Mouse (Mus musculus) midbrain, embryonic 11.5 days (tissue): Measurements from ENCODE around the gene Prdm11. TPM values are rescaled to one million over a fixed set of nuclear protein-coding genes. Genes with fewer than 3 reads are reported as not detected.

Experiments
- ATAC-seq: fragments of 200-750 bp; cut with Nextera tagmentation; 2 replicates; pipeline ENCODE4 v1.8.0; 2017; ENCODE audit warnings: moderate TSS enrichment, moderate library complexity; ENCODE audit not compliant: low FRiP score
- DNase-seq: peaks from one replicate; pipeline ENCODE4 v3.0.0; 2015; ENCODE audit warnings: low spot score; ENCODE audit errors: missing footprints
- H3K27ac ChIP-seq: fragments of 300-500 bp; sonication (generic); 2 replicates; pipeline ENCODE4 v1.5.1; 2014; ENCODE audit warnings: low read depth, low read length
- H3K27me3 ChIP-seq: fragments of 300-500 bp; sonication (generic); 2 replicates; pipeline ENCODE4 v1.6.1; 2014; ENCODE audit warnings: mild to moderate bottlenecking, low read length, moderate library complexity, mixed read lengths; ENCODE audit not compliant: control insufficient read depth, insufficient read depth
- H3K36me3 ChIP-seq: fragments of 300-500 bp; sonication (generic); 2 replicates; pipeline ENCODE4 v1.6.1; 2014; ENCODE audit warnings: mild to moderate bottlenecking, low read length, moderate library complexity, mixed read lengths; ENCODE audit not compliant: control insufficient read depth, insufficient read depth
- H3K4me1 ChIP-seq: fragments of 300-500 bp; sonication (generic); 2 replicates; pipeline ENCODE4 v1.6.1; 2014; ENCODE audit warnings: low read length; ENCODE audit not compliant: control insufficient read depth, insufficient read depth
- H3K4me2 ChIP-seq: fragments of 300-500 bp; sonication (generic); 2 replicates; pipeline ENCODE4 v1.6.1; 2014; ENCODE audit warnings: mild to moderate bottlenecking, moderate library complexity
- H3K4me3 ChIP-seq: fragments of 300-500 bp; sonication (generic); 2 replicates; pipeline ENCODE4 v1.5.1; 2014; ENCODE audit warnings: low read depth, low read length
- H3K9ac ChIP-seq: fragments of 300-500 bp; sonication (generic); 2 replicates; pipeline ENCODE4 v1.6.1; 2014; ENCODE audit warnings: low read length
- H3K9me3 ChIP-seq: fragments of 300-500 bp; sonication (generic); 2 replicates; pipeline ENCODE4 v1.6.1; 2016; ENCODE audit warnings: low read length; ENCODE audit not compliant: control insufficient read depth
- WGBS: fragments of 180-500 bp; shearing (Covaris S2); extraction: QIAGEN DNeasy Blood & Tissue Kit; methylation state at CpG from one replicate; pipeline ENCODE4 v1.1.7; 2014; 5-methylcytosine and 5-hydroxymethylcytosine counted together
- polyA plus RNA-seq: library from polyadenylated mRNA; unstranded; fragments of >200 nt; fragmentation: Nextera tagmentation; extraction: Ambion mirVana; gene quantifications from 2 replicates; pipeline ENCODE4 v1.2.1, GENCODE M21; 2014

Gene Prdm11
- polyA plus RNA-seq, 1 experiment from 2014 or later = 0.90 TPM

GRCm38 (mm10) chr2:93039043-93039442 lies 6.9 kb downstream of the Prdm11 start:
- Histone ChIP-seq H3K4me2 (no peak overlapping the region), H3K36me3 (no peaks in the 10 kb centered on the region), H3K4me1 (peaks cover 16% of the 10 kb centered on the region), H3K9ac (no peak overlapping the region), H3K4me3 (no peak overlapping the region), H3K9me3 (no peaks in the 10 kb centered on the region), H3K27ac (no peak overlapping the region), H3K27me3 (no peaks in the 10 kb centered on the region)
- no peak for ATAC-seq
- no peak for DNase-seq
- whole genome bisulfite sequencing = 76% methylated on average over 3 of the region's 3 CpGs

- Histone ChIP-seq H3K27ac (no peak overlapping the region), H3K27me3 (no peaks in the 10 kb centered on the region), H3K9me3 (no peaks in the 10 kb centered on the region), H3K4me2 (no peak overlapping the region), H3K4me3 (no peak overlapping the region), H3K36me3 (no peaks in the 10 kb centered on the region), H3K9ac (no peak overlapping the region), H3K4me1 (peaks cover 23% of the 10 kb centered on the region)
- DNase-seq = no peak
- ATAC-seq = no peak
- 17% methylated on average over 7 of the region's 7 CpGs for WGBS
These were observed 10.3 kb downstream of the Prdm11 start for GRCm38 (mm10) chr2:93035631-93036030.

GRCm38 (mm10) chr2:93032651-93033050 lies 13.3 kb downstream of the Prdm11 start:
- Histone ChIP-seq H3K27ac (no peak overlapping the region), H3K27me3 (no peaks in the 10 kb centered on the region), H3K9ac (no peak overlapping the region), H3K4me2 (no peak overlapping the region), H3K4me1 (peaks cover 23% of the 10 kb centered on the region), H3K36me3 (no peaks in the 10 kb centered on the region), H3K4me3 (no peak overlapping the region), H3K9me3 (no peaks in the 10 kb centered on the region)
- 77% methylated on average over 11 of the region's 11 CpGs for WGBS
- DNase-seq (no peak), ATAC-seq (no peak)

GRCm38 (mm10) chr2:93032049-93032448 lies 13.9 kb downstream of the Prdm11 start:
- peaks cover 23% of the 10 kb centered on the region for H3K4me1 ChIP-seq
- H3K9me3 ChIP-seq = no peaks in the 10 kb centered on the region
- 61% methylated on average over 8 of the region's 8 CpGs for WGBS
- no peak overlapping the region for H3K27ac ChIP-seq
- ATAC-seq (no peak), DNase-seq (no peak)
- H3K36me3 ChIP-seq = no peaks in the 10 kb centered on the region
- H3K4me2 ChIP-seq = no peak overlapping the region
- no peaks in the 10 kb centered on the region for H3K27me3 ChIP-seq
- H3K9ac ChIP-seq = no peak overlapping the region
- no peak overlapping the region for H3K4me3 ChIP-seq

- peaks cover 23% of the 10 kb centered on the region for H3K4me1 ChIP-seq
- ATAC-seq = no peak
These were observed 14.9 kb downstream of the Prdm11 start for GRCm38 (mm10) chr2:93031021-93031420.

GRCm38 (mm10) chr2:93030101-93030500 lies 15.9 kb downstream of the Prdm11 start:
- H3K9ac ChIP-seq = no peak overlapping the region
- no peaks in the 10 kb centered on the region for H3K9me3 ChIP-seq
- peaks cover 14% of the 10 kb centered on the region for H3K4me1 ChIP-seq
- H3K27ac ChIP-seq = no peak overlapping the region
- H3K27me3 ChIP-seq = no peaks in the 10 kb centered on the region
- 86% methylated on average over 6 of the region's 6 CpGs for WGBS
- DNase-seq (no peak), ATAC-seq (no peak)
- no peak overlapping the region for H3K4me2 ChIP-seq
- no peaks in the 10 kb centered on the region for H3K36me3 ChIP-seq
- no peak overlapping the region for H3K4me3 ChIP-seq

More at GRCm38 (mm10) chr2:93031021-93031420, 14.9 kb downstream of the Prdm11 start:
- Histone ChIP-seq H3K27ac (no peak overlapping the region), H3K4me2 (no peak overlapping the region), H3K36me3 (no peaks in the 10 kb centered on the region), H3K27me3 (no peaks in the 10 kb centered on the region), H3K9me3 (no peaks in the 10 kb centered on the region), H3K9ac (no peak overlapping the region), H3K4me3 (no peak overlapping the region)
- DNase-seq = no peak
- WGBS = 70% methylated on average over 9 of the region's 9 CpGs

GRCm38 (mm10) chr2:93029267-93030060 lies 16.5 kb downstream of the Prdm11 start:
- WGBS = 39% methylated on average over 14 of the region's 14 CpGs
- Histone ChIP-seq H3K4me2 (no peak overlapping the region), H3K27ac (no peak overlapping the region), H3K9me3 (no peaks in the 10 kb centered on the region), H3K4me1 (peaks cover 11% of the 10 kb centered on the region), H3K36me3 (no peaks in the 10 kb centered on the region), H3K27me3 (no peaks in the 10 kb centered on the region), H3K9ac (no peak overlapping the region), H3K4me3 (no peak overlapping the region)
- DNase-seq (no peak), ATAC-seq (no peak)

GRCm38 (mm10) chr2:93028865-93029264 lies 17.1 kb downstream of the Prdm11 start:
- no peak for ATAC-seq
- DNase-seq = no peak
- no peaks in the 10 kb centered on the region for H3K9me3 ChIP-seq
- no peak overlapping the region for H3K9ac ChIP-seq
- H3K27me3 ChIP-seq = no peaks in the 10 kb centered on the region
- H3K4me1 ChIP-seq = peaks cover 11% of the 10 kb centered on the region
- no peak overlapping the region for H3K4me3 ChIP-seq
- no peak overlapping the region for H3K27ac ChIP-seq
- no peaks in the 10 kb centered on the region for H3K36me3 ChIP-seq
- no peak overlapping the region for H3K4me2 ChIP-seq
- WGBS = 76% methylated on average over 6 of the region's 6 CpGs

GRCm38 (mm10) chr2:93027713-93028112 lies 18.3 kb downstream of the Prdm11 start:
- H3K36me3 ChIP-seq = no peaks in the 10 kb centered on the region
- H3K27me3 ChIP-seq = no peaks in the 10 kb centered on the region
- no peak overlapping the region for H3K27ac ChIP-seq
- peaks cover 4% of the 10 kb centered on the region; the same call in 1 of the 2 replicates for H3K9me3 ChIP-seq
- H3K9ac ChIP-seq = no peak overlapping the region
- 91% methylated on average over 7 of the region's 7 CpGs for WGBS
- H3K4me3 ChIP-seq = no peak overlapping the region
- DNase-seq (no peak), ATAC-seq (no peak)
- no peak overlapping the region for H3K4me2 ChIP-seq
- peaks cover 10% of the 10 kb centered on the region for H3K4me1 ChIP-seq
